Mouse (Mus musculus): ENCODE measurements around the gene Sfxn5.

DNA sequence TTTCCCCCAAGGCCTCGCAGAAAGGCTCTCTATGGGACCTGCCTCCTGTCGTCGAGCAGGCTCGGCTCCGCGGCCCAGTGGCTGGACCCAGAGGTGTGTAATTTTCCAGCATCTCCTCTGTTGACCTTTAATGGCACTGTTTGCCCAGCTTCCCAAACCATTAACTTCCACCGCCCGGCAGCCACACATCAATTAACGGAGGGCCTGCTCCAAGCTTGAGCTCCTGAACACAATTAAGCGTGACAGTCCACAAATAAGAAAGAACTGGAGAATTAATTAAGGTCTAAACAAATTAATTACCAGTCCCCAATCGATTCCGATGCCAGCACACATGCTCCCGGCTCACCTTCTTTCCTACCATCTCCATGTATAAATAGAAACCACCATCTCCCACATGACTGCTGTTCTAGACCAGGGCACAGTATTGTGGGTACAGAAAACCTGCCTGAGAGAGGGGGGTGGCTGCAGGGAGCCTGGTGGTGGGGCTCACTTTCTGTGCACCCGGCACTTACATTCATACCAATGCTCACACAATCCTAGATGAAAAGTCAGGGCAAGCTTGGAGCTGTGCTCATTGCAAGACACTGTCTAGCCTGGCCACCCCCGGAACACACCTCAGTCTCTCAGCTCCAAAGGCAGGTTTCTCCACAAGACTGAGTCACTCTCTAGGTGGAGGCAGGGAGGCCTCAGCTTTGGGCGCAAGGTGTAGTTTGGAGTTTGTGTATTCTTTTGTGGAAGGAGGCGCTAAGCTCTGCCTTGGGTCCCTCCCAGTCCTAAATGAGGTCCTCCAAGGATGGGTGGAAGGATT, 80.8 kb downstream of the Sfxn5 start:
- TF ChIP-seq CTCF (IDR thresholded peaks at IDR 0.05; ENCODE audit: low read depth): no peak
- TF ChIP-seq EP300 (IDR thresholded peaks at IDR 0.05; ENCODE audit: low read depth): no peak

Measured in heart, postnatal 0 days (tissue).